Mouse (Mus musculus) bone marrow, adult 2 months (tissue): ENCODE measurements around the gene Cyth1.

Experiments used
- CTCF ChIP-seq: fragments of 200-500 bp; IDR thresholded peaks from 2 replicates; pipeline ENCODE4 v1.5.1; 2011; ENCODE audit warnings: low read length, control low read depth; ENCODE audit not compliant: control insufficient read depth, insufficient read depth
- POLR2A ChIP-seq: fragments of 200-500 bp; IDR thresholded peaks from 2 replicates; pipeline ENCODE4 v1.6.1; 2011; ENCODE audit warnings: low read depth, mild to moderate bottlenecking, control low read depth, low read length, borderline replicate concordance; ENCODE audit not compliant: control insufficient read depth

DNA sequence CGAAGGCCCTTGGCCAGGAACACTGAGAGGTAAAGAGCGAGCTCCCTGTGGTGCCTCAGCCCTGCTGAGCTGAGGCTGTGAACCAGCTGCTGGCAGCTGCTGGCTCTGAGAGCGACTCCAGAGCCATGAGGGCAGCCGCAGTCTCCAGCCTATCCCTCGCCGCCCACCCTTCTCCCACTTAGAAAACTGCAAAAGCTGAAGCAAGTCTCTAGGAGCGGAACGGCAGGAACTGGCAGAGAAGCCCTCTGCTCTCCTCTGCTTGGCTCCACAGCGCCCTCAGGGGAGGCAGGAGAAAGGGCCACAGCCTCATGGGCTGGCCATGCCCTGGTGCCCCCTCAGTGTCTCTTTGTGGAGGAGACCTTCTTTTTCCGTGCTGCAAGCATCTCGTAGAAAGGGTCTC, 82.7 kb downstream of the Cyth1 start:
- no peak for TF ChIP-seq CTCF
- no peak for TF ChIP-seq POLR2A
